ENCODE assay signal across 9 mouse cellular contexts in genomic region chr11:76429046-76429445, GRCm38 (mm10). TPM values are rescaled to one million over a fixed set of nuclear protein-coding genes. Genes with fewer than 3 reads are reported as not detected.
A peak's percentile ranks its signal among the peaks of the same experiment; 100 is the strongest.
DNase-seq lines count a peak whose midpoint lies in the region; ATAC-seq and TF ChIP-seq lines count a peak whose summit lies in the region.
"Had no signal": no experiment of that assay in that cellular context is flagged by ENCODE, and none has a peak within 500 bp of the region (broad histone marks: within the 10 kb centered on the region; RNA-seq: fewer than 3 reads in every experiment).

No protein-coding gene starts in this region.

- TF ChIP-seq POLR2A in myocyte (IDR thresholded peaks at IDR 0.05; ENCODE audit: insufficient read length, low read depth): no peak

- H3K27me3 ChIP-seq in hindbrain, embryonic 10.5 days (ENCODE audit: insufficient read depth, poor library complexity, severe bottlenecking): no peaks in the 10 kb centered on the region
- no peaks in the 10 kb centered on the region for H3K27me3 ChIP-seq in hindbrain, embryonic 11.5 days (ENCODE audit: control insufficient read depth, insufficient read depth, low read length)
- H3K27me3 ChIP-seq in embryonic facial prominence, embryonic 15.5 days: no peaks in the 10 kb centered on the region
- no peaks in the 10 kb centered on the region for H3K27me3 ChIP-seq in myocyte (ENCODE audit: control insufficient read depth, insufficient read depth, insufficient read length)
- H3K27me3 ChIP-seq in forebrain, embryonic 16.5 days (replicated peaks; ENCODE audit: control insufficient read depth, insufficient read depth, low read length): no peaks in the 10 kb centered on the region

- no peaks in the 10 kb centered on the region for H3K79me2 ChIP-seq in myocyte (ENCODE audit: control insufficient read depth, insufficient read depth)

- H3K4me3 ChIP-seq in hindbrain, embryonic 10.5 days: no peak overlapping the region
- H3K4me3 ChIP-seq in hindbrain, embryonic 11.5 days (ENCODE audit: low read depth, low read length): no peak overlapping the region
- H3K4me3 ChIP-seq in embryonic facial prominence, embryonic 15.5 days (replicated peaks): no peak overlapping the region
- H3K4me3 ChIP-seq in myocyte: no peak overlapping the region
- no peak overlapping the region for H3K4me3 ChIP-seq in forebrain, embryonic 16.5 days (replicated peaks; ENCODE audit: low read length)

- H3K36me3 ChIP-seq in hindbrain, embryonic 10.5 days: peaks cover 50% of the 10 kb centered on the region
- no peaks in the 10 kb centered on the region for H3K36me3 ChIP-seq in hindbrain, embryonic 11.5 days (ENCODE audit: control insufficient read depth, insufficient read depth, low read length)
- H3K36me3 ChIP-seq in embryonic facial prominence, embryonic 15.5 days: peaks cover 17% of the 10 kb centered on the region
- peaks cover 22% of the 10 kb centered on the region for H3K36me3 ChIP-seq in myocyte (ENCODE audit: control insufficient read depth, insufficient read depth)
- H3K36me3 ChIP-seq in forebrain, embryonic 16.5 days (ENCODE audit: control insufficient read depth, insufficient read depth): no peaks in the 10 kb centered on the region

- no peak overlapping the region for H3ac ChIP-seq in myocyte (ENCODE audit: control insufficient read depth, insufficient read length)

- H3K9me3 ChIP-seq in hindbrain, embryonic 10.5 days: no peaks in the 10 kb centered on the region
- H3K9me3 ChIP-seq in hindbrain, embryonic 11.5 days (ENCODE audit: control insufficient read depth, low read length): no peaks in the 10 kb centered on the region
- H3K9me3 ChIP-seq in embryonic facial prominence, embryonic 15.5 days (replicated peaks): no peaks in the 10 kb centered on the region
- H3K9me3 ChIP-seq in forebrain, embryonic 16.5 days (ENCODE audit: control insufficient read depth, low read length): no peaks in the 10 kb centered on the region

- 69% methylated on average over 4 of the region's 4 CpGs for WGBS in hindbrain, embryonic 10.5 days
- 59% methylated on average over 4 of the region's 4 CpGs for WGBS in hindbrain, embryonic 11.5 days
- 49% methylated on average over 4 of the region's 4 CpGs for WGBS in embryonic facial prominence, embryonic 15.5 days
- WGBS in forebrain, embryonic 16.5 days: 73% methylated on average over 4 of the region's 4 CpGs

- ATAC-seq in hindbrain, embryonic 11.5 days (ENCODE audit: low FRiP score): no peak
- no peak for ATAC-seq in embryonic facial prominence, embryonic 15.5 days (ENCODE audit: insufficient number of reproducible peaks, low FRiP score, low TSS enrichment, low read depth)
- no peak for ATAC-seq in forebrain, embryonic 16.5 days

- peaks cover 32% of the 10 kb centered on the region for H3K4me1 ChIP-seq in hindbrain, embryonic 10.5 days (replicated peaks)
- H3K4me1 ChIP-seq in hindbrain, embryonic 11.5 days (replicated peaks; ENCODE audit: control insufficient read depth, insufficient read depth, low read length): no peaks in the 10 kb centered on the region
- peaks cover 51% of the 10 kb centered on the region for H3K4me1 ChIP-seq in embryonic facial prominence, embryonic 15.5 days
- H3K4me1 ChIP-seq in forebrain, embryonic 16.5 days (replicated peaks; ENCODE audit: control insufficient read depth, insufficient read depth, low read length): peaks cover 3% of the 10 kb centered on the region; the same call in 1 of the 2 replicates

- peak overlapping the region; percentile 79 for H3K27ac ChIP-seq in hindbrain, embryonic 10.5 days
- H3K27ac ChIP-seq in hindbrain, embryonic 11.5 days (ENCODE audit: low read depth, low read length): no peak overlapping the region
- H3K27ac ChIP-seq in embryonic facial prominence, embryonic 15.5 days (replicated peaks): peak overlapping the region; percentile 92
- no peak overlapping the region for H3K27ac ChIP-seq in forebrain, embryonic 16.5 days (ENCODE audit: low read length)

- no peak overlapping the region for H3K9ac ChIP-seq in hindbrain, embryonic 11.5 days (ENCODE audit: low read depth, low read length)
- H3K9ac ChIP-seq in embryonic facial prominence, embryonic 15.5 days: no peak overlapping the region
- no peak overlapping the region for H3K9ac ChIP-seq in forebrain, embryonic 16.5 days (replicated peaks; ENCODE audit: low read depth, low read length)

- no peak overlapping the region for H3K4me2 ChIP-seq in hindbrain, embryonic 11.5 days (replicated peaks; ENCODE audit: low read depth, low read length)
- H3K4me2 ChIP-seq in embryonic facial prominence, embryonic 15.5 days (replicated peaks): no peak overlapping the region
- no peak overlapping the region for H3K4me2 ChIP-seq in myocyte (ENCODE audit: low read depth)
- H3K4me2 ChIP-seq in forebrain, embryonic 16.5 days (ENCODE audit: low read length): no peak overlapping the region

- DNase-seq in hindbrain, embryonic 10.5 days (ENCODE audit: low spot score): no peak
- DNase-seq in hindbrain, embryonic 11.5 days (ENCODE audit: low spot score): no peak
- DNase-seq in R1 (ENCODE audit: low read depth, low spot score): peak; percentile 40
- no peak for DNase-seq in urinary bladder, adult 2 months (ENCODE audit: low spot score)
- DNase-seq in gastrocnemius, adult 18-20 months (ENCODE audit: low spot score): no peak
- DNase-seq: cerebellum, adult 9-10 months had no signal

TF ChIP-seq in myocyte, 11 proteins besides CTCF, POLR2A, EP300 and RAD21:
- TF ChIP-seq MYOG (IDR thresholded peaks at IDR 0.05; ENCODE audit: control insufficient read depth in 1 of 3, insufficient read depth in 1 of 3, insufficient read length in 2 of 3, low read depth in 2 of 3) (no peak), USF1 (IDR thresholded peaks at IDR 0.05; ENCODE audit: low read depth) (peak; percentile 4)

RNA-seq across cellular contexts. Expression of gene Timm22, which starts 22.3 kb away (rescaled TPM):
- polyA plus RNA-seq in hindbrain, embryonic 10.5 days (2016; fragmentation: Nextera tagmentation; extraction: Ambion mirVana): 123 and 148 TPM in 2 replicates
- 113 and 116 TPM in 2 replicates for polyA plus RNA-seq in hindbrain, embryonic 11.5 days (2014; fragmentation: Nextera tagmentation; extraction: Ambion mirVana)
- 101 and 106 TPM in 2 replicates for polyA plus RNA-seq in embryonic facial prominence, embryonic 15.5 days (2015; fragmentation: Nextera tagmentation; extraction: Ambion mirVana)
- polyA plus RNA-seq in myocyte (2012; fragmentation: generic; extraction: Trizol): 101 TPM
- 19.6 and 21.5 TPM in 2 replicates for polyA plus RNA-seq in urinary bladder, adult 2 months (2012; rRNA removed)
- 10 to 100 TPM; 32.5 to 41.9 TPM for total RNA-seq in gastrocnemius, adult 18-20 months (2021)
- 94.0 and 101 TPM in 2 replicates for polyA plus RNA-seq in forebrain, embryonic 16.5 days (2015; fragmentation: Nextera tagmentation; extraction: Ambion mirVana)

RNA-seq across cellular contexts. Expression of gene Nxn, which starts 30.1 kb away (rescaled TPM):
- polyA plus RNA-seq in hindbrain, embryonic 10.5 days (2016; fragmentation: Nextera tagmentation; extraction: Ambion mirVana): 45.3 and 46.6 TPM in 2 replicates
- polyA plus RNA-seq in hindbrain, embryonic 11.5 days (2014; fragmentation: Nextera tagmentation; extraction: Ambion mirVana): 40.0 and 45.2 TPM in 2 replicates
- polyA plus RNA-seq in embryonic facial prominence, embryonic 15.5 days (2015; fragmentation: Nextera tagmentation; extraction: Ambion mirVana): 72.1 and 74.8 TPM in 2 replicates
- polyA plus RNA-seq in myocyte (2012; fragmentation: generic; extraction: Trizol): 76.8 TPM
- polyA plus RNA-seq in urinary bladder, adult 2 months (2012; rRNA removed): 59.5 and 71.7 TPM in 2 replicates
- 10 to 100 TPM; 37.4 to 48.7 TPM for total RNA-seq in gastrocnemius, adult 18-20 months (2021)
- polyA plus RNA-seq in forebrain, embryonic 16.5 days (2015; fragmentation: Nextera tagmentation; extraction: Ambion mirVana): 14.5 and 15.6 TPM in 2 replicates

Comparison
In these comparisons a context has a peak if more than half of its experiments do, and no peak if none do; other contexts are left out.
1. H3K27ac ChIP-seq: peak in hindbrain, embryonic 10.5 days (single experiment) and embryonic facial prominence, embryonic 15.5 days (single experiment); none in hindbrain, embryonic 11.5 days (single experiment) and forebrain, embryonic 16.5 days (single experiment).